In genomic region chr1:182902906-182903305, GRCm38 (mm10) we compare ENCODE assay signal across 15 mouse cellular contexts. TPM values are rescaled to one million over a fixed set of nuclear protein-coding genes. Genes with fewer than 3 reads are reported as not detected.
DNase-seq lines count a peak whose midpoint lies in the region.
"Had no signal": no experiment of that assay in that cellular context is flagged by ENCODE, and none has a peak within 500 bp of the region (broad histone marks: within the 10 kb centered on the region; RNA-seq: fewer than 3 reads in every experiment).

No protein-coding gene starts in this region.

- intact Hi-C loops in left cerebral cortex, postnatal 14 days (cut with DNase I), result no loop called here

- DNase-seq in adrenal gland, adult 2 months, result peak; percentile 40
- no peak for DNase-seq in adrenal gland, postnatal 25 days
- DNase-seq in retina, postnatal 1 day, result peak; percentile 30
- no peak for DNase-seq in retina, embryonic 14.5 days (ENCODE audit: low spot score)
- DNase-seq in adrenal gland, postnatal 14 days, result peak; percentile 62
- no peak for DNase-seq in heart, adult 18-20 months
- DNase-seq in left cerebral cortex, postnatal 14 days (ENCODE audit: low spot score in 2 of 2), result no peak
- DNase-seq: B cell, adult 2 months; cerebellum, adult 11-12 months; cerebellum, adult 2 months; cerebellum, adult 9-10 months; cerebellum, postnatal 10 days; cerebellum, postnatal 25 days had no signal

RNA-seq across cellular contexts. Expression of gene Tlr5, which starts 51.7 kb away (rescaled TPM):
- 1 to 10 TPM; 1.1 to 1.8 TPM for total RNA-seq in adrenal gland, adult 2 months (2021)
- polyA plus RNA-seq in adrenal gland, adult 2 months (2012; rRNA removed), result 0.95 and 1.1 TPM in 2 replicates
- 0.85 and 0.86 TPM in 2 replicates for total RNA-seq in adrenal gland, postnatal 25 days (2021)
- 1.2 and 2.3 TPM in 2 replicates for total RNA-seq in adrenal gland, postnatal 14 days (2021)
- 1 to 10 TPM; 1.0 to 1.8 TPM for total RNA-seq in heart, adult 18-20 months (2021)
- total RNA-seq in left cerebral cortex, postnatal 14 days (2021), result under 1 TPM; 0.44 to 0.70 TPM
- total RNA-seq: CH12.LX had no signal
- polyA plus RNA-seq: G1E had no signal

Comparison
In these comparisons a context has a peak if more than half of its experiments do, and no peak if none do; other contexts are left out.
1. DNase-seq: peak in adrenal gland, adult 2 months (single experiment), retina, postnatal 1 day (single experiment) and adrenal gland, postnatal 14 days (single experiment); none in adrenal gland, postnatal 25 days (single experiment), retina, embryonic 14.5 days (single experiment), heart, adult 18-20 months (0 of 2) and left cerebral cortex, postnatal 14 days (0 of 2).